Mouse (Mus musculus) layer of hippocampus, postnatal 25 days (tissue): ENCODE measurements at regions not wholly inside any gene's neighbourhood (a gene's known extent, or its start where the extent isn't known, plus 50 kb on each side); places are given as distances from the start of the nearest gene placed in this dataset.

Source experiments
- DNase-seq, 2 experiments: peaks; one replicate each; pipeline ENCODE4 v3.0.0; 2022; ENCODE audit warnings: mixed read lengths in 2 of 2, low spot score in 1 of 2; ENCODE audit errors: extremely low spot score in 1 of 2

DNA sequence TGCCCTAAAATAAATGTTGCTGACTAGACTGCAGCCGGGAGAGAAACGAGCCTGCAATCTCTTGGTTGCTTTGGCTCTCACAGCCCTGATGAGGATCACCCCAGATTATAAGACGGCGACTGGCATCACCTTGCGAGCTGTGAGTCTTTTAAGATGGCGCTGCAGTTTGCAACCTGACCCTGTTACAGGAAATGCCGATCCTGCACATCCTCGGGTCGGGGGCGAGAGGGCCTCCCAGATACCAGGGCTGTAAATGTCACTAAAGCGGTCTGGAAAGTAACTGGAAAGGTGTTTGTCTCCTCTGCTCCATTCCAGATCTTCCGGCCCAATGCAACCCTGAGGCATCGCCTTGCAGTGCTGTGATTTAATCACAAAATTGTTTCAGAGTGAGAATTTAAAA lies 53.4 kb downstream of the Cartpt start:
- no peak for DNase-seq

DNA sequence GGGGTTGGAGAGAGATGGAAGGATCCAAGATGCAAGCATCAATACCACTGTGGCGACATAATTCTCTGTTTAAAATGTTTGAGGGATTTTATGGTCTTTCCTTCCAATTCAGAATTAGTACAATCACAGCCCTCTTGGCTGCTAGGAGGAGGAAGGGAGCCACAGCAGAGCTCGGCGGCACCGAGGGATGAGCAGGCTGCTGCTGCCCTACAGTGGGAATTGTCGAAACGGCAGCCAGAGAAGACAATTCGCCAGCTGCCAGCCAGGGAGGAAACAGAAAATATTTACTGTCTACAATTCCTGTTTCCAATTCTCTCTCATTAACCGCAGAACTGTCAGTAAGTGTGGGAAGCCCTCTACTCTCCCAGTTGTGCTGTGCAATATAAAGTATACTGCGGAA lies 58.3 kb downstream of the Cartpt start:
- DNase-seq = peak in 1 of 2 experiments; percentile 42

- DNase-seq = no peak
These were observed 61.4 kb downstream of the Cartpt start for GRCm38 (mm10) chr13:99839446-99839845.

- DNase-seq = peak; percentile 67 to 89
These were observed 63.0 kb downstream of the Cartpt start for GRCm38 (mm10) chr13:99837772-99838425.

- DNase-seq = no peak
These were observed 63.7 kb downstream of the Cartpt start for GRCm38 (mm10) chr13:99837180-99837579.

GRCm38 (mm10) chr13:99836586-99836985 lies 64.3 kb downstream of the Cartpt start:
- DNase-seq = no peak

GRCm38 (mm10) chr13:99835518-99835917 lies 65.4 kb downstream of the Cartpt start:
- no peak for DNase-seq

DNA sequence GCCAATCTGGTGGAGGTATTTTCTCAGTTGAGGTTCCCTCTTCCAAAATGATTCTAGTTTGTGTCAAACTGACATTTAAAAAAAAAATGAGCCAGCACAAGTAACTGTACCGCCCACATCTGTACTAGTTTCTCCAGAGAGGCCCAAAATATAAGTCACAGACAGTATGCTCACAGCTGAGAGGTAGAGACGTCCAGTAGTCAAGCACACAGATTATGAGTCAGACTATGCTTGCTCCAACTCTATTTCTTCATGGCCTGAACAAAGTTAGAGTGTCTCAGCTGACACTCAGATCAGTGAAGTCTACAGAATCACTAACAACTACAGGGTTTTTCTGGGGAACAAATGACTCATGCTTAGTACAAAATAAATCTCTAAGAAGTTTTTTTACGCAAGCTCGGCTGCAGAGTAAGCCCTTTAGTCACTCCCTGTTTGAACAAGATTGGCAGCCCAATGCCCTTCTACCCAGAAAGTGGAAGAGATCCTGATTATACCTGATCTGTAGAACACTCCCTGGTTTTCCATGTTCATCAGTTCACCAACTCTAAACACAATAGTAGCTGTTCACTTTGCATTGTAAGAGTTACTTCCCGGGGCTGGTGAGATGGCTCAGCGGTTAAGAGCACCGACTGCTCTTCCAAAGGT lies 70.7 kb downstream of the Cartpt start:
- no peak for DNase-seq

- DNase-seq = no peak
These were observed 73.3 kb downstream of the Cartpt start for GRCm38 (mm10) chr13:99827573-99827972.

DNA sequence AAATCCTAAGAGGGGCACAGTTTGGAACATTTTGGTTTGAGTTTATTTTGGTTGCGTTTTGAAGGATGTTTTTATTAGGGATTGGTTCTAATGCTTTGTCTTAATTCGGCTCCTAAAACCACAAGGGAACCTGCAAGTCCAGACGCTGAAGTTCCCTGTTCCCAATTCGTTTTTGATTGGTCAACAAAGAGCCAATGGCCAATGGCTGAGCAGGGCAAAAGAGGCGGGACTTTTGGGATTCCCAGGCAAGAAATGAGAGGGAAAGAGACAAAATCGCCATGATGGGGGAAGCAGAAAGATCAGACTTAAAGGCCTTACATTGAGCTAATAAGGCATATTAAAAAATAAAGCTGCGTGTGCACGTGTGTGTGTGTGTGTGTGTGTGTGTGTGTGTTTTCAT lies 76.3 kb downstream of the Cartpt start:
- no peak for DNase-seq

DNA sequence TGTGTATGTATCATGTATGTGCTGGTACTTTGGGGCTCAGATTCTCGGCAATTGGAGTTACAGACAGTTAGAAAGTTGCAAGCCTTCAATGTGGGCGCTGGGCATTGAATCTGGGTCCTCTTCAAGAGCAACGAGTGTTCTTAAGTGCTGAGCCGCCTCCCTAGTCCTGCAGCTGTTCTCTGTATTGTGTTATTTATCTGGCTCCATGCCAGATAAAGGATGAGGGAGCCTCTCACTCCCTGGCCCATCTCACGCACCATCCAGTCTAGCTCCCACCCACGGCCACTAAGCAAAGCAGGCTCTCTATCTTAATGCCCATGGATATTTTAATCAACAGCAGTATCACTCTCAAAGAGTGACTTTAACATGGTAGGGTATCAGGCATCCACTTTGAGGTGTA lies 84.2 kb downstream of the Cartpt start:
- no peak for DNase-seq

- no peak for DNase-seq
These were observed 85.1 kb downstream of the Cartpt start for GRCm38 (mm10) chr13:99815786-99816185.

DNA sequence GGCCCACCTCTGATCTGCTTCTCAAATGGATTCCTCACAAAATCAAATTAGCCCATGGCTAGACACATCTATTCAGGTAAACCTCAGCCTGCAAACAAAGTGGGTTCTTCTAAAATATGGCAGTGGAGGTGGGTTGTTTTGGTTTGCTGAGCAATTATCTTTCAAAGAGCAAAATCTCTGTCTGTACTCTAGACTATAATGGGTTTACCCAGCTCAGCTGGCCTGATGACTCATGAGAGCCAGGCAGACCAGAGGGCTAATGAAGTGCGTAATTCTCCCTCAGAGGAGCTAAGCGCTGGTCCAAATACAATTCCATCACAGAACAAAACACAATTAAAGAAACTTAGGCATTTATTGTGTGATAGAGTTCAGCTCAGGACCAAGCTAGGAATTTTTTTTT lies 86.1 kb downstream of the Cartpt start:
- no peak for DNase-seq

DNA sequence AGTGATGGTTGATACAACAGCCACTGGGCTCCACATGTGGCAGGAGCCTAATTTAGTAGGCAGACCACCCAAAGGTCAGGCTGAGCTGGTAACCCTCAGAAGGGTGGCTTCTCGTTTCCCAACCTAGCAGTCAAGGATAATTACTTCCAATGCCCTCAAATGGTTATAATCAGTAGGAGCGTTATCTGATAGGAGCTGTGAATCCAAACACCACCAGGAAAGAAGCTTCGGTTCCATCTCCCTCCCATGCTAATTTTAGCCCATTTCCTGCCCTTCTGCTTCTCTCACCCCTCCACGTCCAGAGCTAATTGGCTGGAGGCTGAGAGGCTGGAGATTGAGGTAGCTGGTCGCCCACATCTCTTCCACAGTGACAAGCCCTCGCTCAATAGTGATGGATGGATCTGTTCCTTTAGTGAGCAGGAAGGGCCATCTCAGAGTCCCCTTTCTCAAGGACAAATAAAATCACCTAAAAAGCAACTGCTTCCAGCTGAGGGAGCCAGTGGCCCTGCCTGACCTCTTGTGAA lies 86.8 kb downstream of the Cartpt start:
- no peak for DNase-seq

- DNase-seq = no peak
These were observed 106.4 kb downstream of the Cartpt start for GRCm38 (mm10) chr13:99794448-99794847.

GRCm38 (mm10) chr13:99793786-99794435 lies 107.0 kb downstream of the Cartpt start:
- no peak for DNase-seq

DNA sequence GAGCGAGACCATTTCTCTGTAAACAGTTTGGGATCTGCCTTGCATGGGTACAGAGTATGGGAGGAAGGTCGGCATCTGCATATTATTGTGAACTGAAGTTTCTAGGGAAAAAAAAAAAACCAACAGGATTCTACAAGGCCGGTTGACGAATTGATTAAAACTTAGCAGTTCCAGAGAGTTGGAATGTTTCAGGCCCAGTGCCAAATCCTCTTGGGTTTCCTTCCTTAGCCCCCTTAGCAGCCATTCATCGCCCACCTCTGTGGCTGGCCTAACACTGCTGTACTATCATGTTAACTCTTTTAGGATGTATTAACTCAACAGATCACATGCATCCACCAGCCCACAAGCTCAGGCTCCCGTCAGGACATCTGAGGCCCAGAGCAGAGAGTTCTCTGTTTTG lies 107.9 kb downstream of the Cartpt start:
- no peak for DNase-seq

GRCm38 (mm10) chr13:99790951-99791350 lies 109.9 kb downstream of the Cartpt start:
- no peak for DNase-seq

- no peak for DNase-seq
These were observed 113.1 kb downstream of the Cartpt start for GRCm38 (mm10) chr13:99787760-99788159.

DNA sequence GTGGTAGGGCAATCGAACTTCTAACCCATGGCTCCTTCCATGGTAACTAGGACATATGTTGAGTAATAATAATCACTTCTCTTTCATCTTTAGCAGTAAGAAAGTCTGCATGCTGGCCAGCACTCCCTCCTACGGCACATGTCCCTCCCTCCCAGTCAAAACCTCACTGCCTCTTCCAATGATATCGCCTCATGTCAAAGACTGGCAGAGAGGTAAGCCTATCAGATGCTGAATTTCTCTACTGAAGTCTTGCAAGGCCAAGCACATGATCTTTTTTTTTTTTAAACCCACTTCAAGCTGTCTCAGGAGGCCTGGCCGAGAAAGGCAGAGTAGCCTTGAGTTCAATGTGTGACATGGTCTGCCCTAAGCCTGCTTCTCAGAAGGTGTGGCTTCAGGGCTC lies 115.5 kb downstream of the Cartpt start:
- DNase-seq = no peak

DNA sequence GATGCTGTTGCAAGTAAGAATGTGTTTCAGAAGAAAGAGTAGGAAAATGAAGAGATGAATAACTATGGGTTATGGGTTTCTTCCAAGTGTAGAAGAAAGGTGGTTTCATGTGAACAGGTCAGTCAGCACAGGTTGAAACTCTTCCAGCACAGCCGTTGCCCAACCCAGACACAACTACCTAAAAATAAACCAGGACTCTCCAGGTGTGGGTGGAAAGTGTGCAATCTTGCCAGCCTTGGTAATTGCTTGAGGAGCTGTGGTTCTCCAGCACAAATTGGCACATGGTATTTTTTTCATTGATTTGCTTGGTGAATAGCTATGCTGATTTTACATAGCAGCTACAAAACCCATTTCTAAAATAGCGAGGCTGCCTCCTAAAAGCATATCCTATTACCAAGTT lies 116.6 kb downstream of the Cartpt start:
- DNase-seq = no peak
